Mouse (Mus musculus): ENCODE results near the gene Zfp319. TPM values are rescaled to one million over a fixed set of nuclear protein-coding genes. Genes with fewer than 3 reads are reported as not detected.

Zfp319 gene
- total RNA-seq, 2 experiments from 2014 or later = 3.1 to 3.3 TPM

- intact Hi-C loops (cut with DNase I) = loop anchor here (2.0 kb wide), 1 partner anchor 82 kb away; the partner anchor contains the start of gene Cfap20
- DNase-seq = peak; percentile 70 to 71
Observed at GRCm38 (mm10) chr8:95352151-95352870, 20.6 kb upstream of the Zfp319 start, which contains the start of gene Mmp15. Mmp15 (plus strand) TSS chr8:95352268.

DNA sequence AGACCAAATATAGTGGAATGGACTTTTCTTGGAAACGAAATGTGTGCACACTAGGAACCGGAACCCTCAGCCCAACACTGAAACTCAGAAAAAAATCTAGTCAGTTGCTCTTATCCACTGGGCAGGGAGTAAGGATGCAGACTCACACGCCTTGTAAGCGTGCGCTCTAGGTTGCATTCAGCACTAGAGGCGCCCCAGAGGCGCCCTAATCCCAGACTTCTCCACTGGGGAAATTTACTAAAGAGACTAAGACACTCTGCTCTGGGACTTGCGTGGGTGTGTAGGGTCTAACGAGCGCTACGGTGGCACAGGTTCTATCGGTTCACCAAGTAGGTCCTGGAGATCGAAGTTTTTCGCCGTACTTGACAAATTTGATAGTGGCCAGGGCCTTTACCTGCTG lies 19.7 kb upstream of the Zfp319 start:
- intact Hi-C loops (cut with DNase I) = no loop called here
- no peak for DNase-seq

DNA sequence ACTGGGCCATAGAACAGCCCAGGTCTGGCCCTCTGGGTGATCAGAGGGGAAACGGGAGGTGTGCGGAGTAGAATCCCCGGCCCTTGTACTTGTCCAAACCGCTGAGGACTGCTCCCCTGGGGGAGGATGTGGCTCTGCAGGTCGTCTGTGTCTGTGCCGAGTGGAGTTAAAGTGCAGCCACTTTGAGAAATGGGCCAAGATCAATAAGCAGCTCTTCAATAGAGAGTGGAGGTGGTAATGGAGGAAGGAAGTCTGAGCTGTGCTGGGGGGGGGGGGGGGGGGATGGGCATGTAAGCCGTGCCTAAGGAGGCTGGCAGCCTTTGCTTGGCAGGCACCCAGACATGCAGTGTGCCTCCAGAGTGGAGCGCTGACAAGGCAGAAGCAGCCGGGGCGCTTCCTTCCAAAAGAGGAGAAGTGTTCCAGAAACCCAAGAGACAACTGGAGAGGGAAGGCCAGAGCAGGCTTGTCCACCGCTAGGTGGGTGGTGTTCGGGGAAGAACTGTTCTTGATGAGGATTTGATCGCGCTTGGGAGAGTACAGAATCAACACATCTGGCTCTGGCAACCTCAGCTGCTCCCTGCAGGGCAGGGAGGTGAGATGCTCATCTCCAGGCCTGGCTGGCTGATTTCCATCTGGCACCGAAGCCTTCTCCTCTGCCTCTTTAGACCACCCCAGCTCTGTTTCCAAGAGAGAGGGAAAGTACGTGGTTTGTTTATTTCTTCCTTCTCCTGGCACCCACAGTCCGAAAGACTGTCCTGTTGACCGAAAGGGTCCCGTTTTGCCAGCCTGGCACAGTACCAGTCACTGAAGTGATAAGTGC lies 17.3 kb upstream of the Zfp319 start:
- intact Hi-C loops (cut with DNase I) = loop anchor here (5.0 to 10.0 kb wide), 3 partner anchors 103 to 348 kb away; no protein-coding TSS in a partner anchor
- peak in 1 of 2 experiments; percentile 48 for DNase-seq

DNA sequence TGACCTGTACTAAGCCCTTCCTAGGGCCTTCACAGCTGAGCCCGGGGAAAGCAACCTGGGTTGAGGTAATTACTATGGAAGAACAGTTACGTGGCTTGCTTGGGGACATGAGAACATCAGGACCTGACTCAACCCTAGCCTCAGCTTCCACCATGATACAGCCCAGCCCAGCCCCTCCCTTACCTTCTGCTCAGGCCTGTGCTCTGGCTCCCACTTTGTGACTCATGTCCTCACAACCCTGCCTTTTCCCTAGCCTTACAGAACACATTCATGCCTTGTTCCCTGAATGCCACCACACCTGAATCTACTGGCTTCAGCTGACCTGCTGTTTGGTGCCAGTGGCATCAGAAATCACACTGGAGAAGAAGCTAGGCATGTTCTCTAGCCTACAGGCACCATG lies 16.6 kb upstream of the Zfp319 start:
- DNase-seq = no peak
- intact Hi-C loops (cut with DNase I) = loop anchor here (5.0 to 10.0 kb wide), 3 partner anchors 104 to 349 kb away; no protein-coding TSS in a partner anchor

GRCm38 (mm10) chr8:95346643-95347545 lies 15.1 kb upstream of the Zfp319 start:
- intact Hi-C loops (cut with DNase I) = loop anchor here (2.0 to 10.0 kb wide), 4 partner anchors 82 to 350 kb away; no protein-coding TSS in a partner anchor

DNA sequence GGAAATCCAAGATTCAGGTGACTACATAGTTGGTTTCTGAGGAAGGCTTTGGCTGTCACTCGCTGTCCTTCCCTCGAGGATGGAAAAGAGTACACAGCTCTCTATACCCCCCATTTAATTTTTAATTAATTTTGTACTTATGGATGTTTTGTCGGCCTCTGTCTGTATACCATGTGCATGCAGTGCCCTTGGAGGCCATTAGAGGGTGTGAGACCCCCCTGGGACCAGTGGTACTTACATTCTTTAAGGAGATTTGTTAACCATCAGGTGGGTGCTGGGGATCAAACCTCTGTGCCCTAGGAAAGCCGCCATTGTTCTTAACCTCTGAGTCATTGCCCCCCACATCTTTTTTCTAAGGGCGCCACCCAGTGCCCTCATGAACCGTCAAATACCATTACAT lies 12.9 kb upstream of the Zfp319 start:
- intact Hi-C loops (cut with DNase I) = loop anchor here (5.0 to 10.0 kb wide), 3 partner anchors 108 to 353 kb away; no protein-coding TSS in a partner anchor
- no peak for DNase-seq

More at GRCm38 (mm10) chr8:95346643-95347545, 15.1 kb upstream of the Zfp319 start:
- peak in 1 of 2 experiments; percentile 50 for DNase-seq

DNA sequence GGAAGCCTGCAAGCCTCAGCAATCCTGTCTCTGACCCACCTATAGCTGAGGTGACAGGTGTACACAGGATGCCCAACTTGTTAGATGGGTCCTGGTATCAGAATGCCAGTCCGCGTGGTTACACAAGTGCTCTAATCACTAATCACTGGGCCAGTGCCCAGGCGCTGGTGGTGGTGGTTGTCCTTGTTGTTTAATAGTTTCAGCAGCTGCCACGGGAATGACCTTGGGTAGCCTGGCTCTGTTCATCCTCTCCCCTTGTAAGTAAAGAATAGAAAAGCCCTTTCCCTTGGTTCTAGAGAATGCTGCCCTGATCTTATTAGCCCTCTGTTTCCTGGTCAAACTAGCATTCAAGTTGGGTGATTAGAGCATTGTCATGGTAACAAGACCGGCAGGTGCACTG lies 10.0 kb upstream of the Zfp319 start:
- DNase-seq = no peak
- intact Hi-C loops (cut with DNase I) = loop anchor here (10.0 kb wide), 1 partner anchor 253 kb away; no protein-coding TSS in a partner anchor

- no peak for DNase-seq
- intact Hi-C loops (cut with DNase I) = no loop called here
Observed at GRCm38 (mm10) chr8:95336363-95336762, 4.6 kb upstream of the Zfp319 start.

DNA sequence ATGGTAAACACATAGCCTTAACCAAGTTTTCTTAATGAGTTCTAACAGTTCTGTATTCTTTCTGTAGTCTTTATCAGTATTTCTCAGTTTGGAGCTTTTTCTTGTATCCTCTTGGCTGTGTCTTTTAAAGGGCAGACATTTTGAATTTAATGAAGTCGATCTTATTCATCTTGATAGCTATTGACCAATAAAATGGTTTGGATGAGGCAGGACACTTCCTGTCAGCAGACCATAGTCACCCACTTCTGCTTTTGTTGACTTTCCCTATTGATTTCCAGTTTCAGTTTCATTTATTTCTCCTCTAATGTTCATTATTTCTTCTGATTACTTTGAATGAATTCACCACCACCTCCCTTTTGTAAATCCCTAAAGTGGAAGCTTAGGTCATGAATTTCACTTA lies 4.0 kb upstream of the Zfp319 start:
- intact Hi-C loops (cut with DNase I) = no loop called here
- DNase-seq = no peak

- no peak for DNase-seq
- intact Hi-C loops (cut with DNase I) = no loop called here
Observed at GRCm38 (mm10) chr8:95332437-95333199, 868 bp upstream of the Zfp319 start.

GRCm38 (mm10) chr8:95331156-95331719 lies 512 bp downstream of the Zfp319 start:
- DNase-seq = peak in 1 of 2 experiments; percentile 48
- intact Hi-C loops (cut with DNase I) = loop anchor here (1.0 kb wide), 1 partner anchor 76 kb away; no protein-coding TSS in a partner anchor

DNA sequence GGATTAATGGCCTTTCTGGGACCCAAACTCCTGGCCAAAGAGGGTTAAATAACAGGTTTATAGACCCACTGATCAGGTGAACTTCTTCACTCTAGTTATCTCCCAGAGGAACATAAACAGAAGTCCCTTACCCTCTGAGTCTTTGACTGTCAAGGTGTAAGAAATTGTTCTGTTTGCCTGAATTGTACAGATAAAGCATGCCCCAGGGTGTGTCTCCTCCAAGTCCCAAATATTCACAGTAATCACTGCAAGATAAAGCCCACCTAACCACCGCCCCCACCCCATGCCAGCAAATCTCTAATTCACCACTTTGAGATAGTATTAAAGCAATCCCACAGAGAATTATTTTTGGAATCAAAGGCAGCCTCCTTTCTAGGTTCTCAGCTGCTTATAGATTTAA lies 1.4 kb downstream of the Zfp319 start:
- intact Hi-C loops (cut with DNase I) = no loop called here
- no peak for DNase-seq

DNA sequence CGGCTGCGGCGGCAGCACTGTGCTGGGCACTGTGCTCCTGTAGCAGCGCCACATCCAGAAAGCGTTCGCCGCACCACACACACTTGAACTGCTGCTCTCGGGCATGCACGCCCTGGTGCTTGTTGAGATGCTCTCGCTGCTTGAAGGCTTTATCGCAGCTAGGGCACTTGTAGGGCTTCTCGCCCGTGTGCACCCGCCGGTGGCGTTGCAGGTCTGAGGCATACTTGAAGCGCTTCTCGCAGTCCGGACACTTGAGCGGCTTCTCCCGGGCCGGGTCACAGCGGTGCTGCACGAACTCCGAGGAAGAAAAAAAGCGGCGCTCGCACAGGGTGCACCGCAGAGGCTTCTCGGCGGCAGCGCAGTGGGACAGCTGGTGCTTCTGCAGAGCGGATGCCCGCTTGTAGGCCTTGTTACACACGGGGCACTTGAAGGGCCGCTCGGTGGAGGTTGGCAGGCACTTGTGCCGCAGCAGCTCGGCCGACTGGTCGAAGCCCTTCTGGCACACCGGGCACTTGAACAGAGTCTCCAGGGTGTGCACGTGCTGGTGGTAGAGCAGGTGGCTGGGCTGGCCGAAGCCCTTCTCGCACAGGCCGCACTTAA lies 3.8 kb downstream of the Zfp319 start:
- no peak for DNase-seq
- intact Hi-C loops (cut with DNase I) = no loop called here

DNA sequence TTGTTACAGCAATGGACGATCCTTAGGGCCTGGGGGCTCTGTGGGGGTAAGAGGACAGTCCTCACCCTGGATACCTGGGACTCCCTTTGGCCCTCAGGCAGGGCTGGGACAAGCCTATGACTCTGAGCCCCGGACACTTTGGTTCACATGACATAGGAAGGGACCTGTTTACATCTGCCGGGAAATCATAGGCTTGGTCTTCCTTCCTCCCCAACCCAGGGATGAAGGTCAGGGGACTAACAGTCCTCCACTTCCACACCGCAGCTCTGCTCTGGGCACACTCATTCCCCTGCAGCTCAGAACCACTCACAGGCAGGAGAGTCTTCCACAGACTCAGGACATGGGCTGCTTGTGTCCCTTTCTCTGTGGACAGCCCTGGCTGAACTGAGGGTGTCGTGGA lies 4.9 kb downstream of the Zfp319 start:
- no peak for DNase-seq
- intact Hi-C loops (cut with DNase I) = no loop called here

GRCm38 (mm10) chr8:95324646-95325045 lies 7.1 kb downstream of the Zfp319 start:
- no peak for DNase-seq
- intact Hi-C loops (cut with DNase I) = loop anchor here (2.0 kb wide), 1 partner anchor 60 kb away; no protein-coding TSS in a partner anchor

GRCm38 (mm10) chr8:95323201-95323600 lies 8.5 kb downstream of the Zfp319 start:
- no peak for DNase-seq
- intact Hi-C loops (cut with DNase I) = no loop called here

DNA sequence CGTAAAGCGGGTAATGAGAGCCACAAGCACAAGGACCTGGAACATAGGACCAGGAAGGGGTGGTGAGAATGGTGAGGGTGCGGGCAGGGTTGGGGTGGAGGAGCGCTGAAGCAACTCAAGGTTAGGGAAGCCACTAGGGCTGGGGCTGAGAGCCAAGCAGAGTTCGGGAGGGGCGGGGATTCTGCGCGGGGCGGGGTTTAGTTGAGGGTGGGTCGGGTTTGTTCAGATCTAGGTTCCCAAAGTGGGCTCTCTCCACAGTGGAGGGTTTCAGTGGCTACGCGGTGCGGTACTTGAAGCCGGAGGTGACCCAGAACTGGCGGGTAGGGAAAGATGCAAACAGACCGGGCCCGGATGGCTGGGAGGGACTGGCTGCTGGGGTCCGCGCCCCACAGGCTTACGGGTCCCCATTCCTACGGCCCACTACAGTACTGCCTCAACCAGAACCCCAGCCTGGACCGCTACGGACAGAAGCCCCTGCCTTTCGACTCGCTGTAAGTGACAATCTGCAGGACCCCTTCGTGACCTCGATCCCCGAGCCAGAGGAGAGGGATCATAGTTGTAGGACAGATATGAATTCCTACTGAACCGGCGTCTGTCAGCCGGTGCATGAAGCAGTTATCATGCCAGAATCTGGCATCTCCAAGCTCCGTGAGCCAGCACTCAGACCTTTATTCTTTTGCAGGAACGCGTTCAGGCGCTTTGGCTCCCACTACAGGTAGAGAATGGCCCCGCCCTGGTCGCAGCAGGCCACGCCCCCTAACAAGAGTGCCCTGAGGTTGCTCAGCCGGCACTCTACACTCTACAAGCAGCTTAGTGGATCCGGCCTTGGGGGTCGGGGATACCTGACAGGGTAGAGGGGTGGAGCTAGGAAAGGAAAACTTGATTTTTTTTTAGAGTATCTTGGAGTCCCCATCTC lies 11.3 kb downstream of the Zfp319 start:
- DNase-seq = peak in 1 of 2 experiments; percentile 29
- intact Hi-C loops (cut with DNase I) = no loop called here

All from gastrocnemius, postnatal 36 days (tissue).